Mouse (Mus musculus) CD4-positive, CD25-positive, alpha-beta regulatory T cell, adult 4 months (primary cell): ENCODE data around the gene Nol9. TPM values are rescaled to one million over a fixed set of nuclear protein-coding genes. Genes with fewer than 3 reads are reported as not detected.

Source experiments
- ATAC-seq: one replicate; pipeline ENCODE4 v1.8.0; 2017
- polyA plus RNA-seq, 2 experiments: library from polyadenylated mRNA; unstranded; fragments of 100-300 nt; shearing (Covaris generic); gene quantifications; one replicate each; pipeline ENCODE4 v1.2.1; 2017

The Nol9 gene
- polyA plus RNA-seq, 2 experiments from 2014 or later = 11.3 to 14.9 TPM

DNA sequence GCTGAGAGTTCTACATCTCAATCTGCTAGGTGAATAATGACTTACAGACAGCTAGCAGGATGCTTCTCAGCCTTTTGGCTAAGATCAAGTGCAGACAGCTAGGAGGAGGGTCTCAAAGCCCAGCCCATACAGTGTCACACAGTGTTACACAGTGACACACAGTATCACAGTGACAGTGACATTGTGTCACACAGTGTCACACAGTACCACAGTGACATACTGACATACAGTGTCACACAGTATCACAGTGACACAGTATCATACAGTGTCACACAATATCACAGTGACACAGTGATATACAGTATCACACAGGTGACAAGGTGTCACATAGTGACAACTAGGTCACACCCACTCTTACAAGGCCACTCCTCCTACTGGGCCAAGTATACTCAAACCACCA lies 28.2 kb downstream of the Nol9 start:
- ATAC-seq = no peak

DNA sequence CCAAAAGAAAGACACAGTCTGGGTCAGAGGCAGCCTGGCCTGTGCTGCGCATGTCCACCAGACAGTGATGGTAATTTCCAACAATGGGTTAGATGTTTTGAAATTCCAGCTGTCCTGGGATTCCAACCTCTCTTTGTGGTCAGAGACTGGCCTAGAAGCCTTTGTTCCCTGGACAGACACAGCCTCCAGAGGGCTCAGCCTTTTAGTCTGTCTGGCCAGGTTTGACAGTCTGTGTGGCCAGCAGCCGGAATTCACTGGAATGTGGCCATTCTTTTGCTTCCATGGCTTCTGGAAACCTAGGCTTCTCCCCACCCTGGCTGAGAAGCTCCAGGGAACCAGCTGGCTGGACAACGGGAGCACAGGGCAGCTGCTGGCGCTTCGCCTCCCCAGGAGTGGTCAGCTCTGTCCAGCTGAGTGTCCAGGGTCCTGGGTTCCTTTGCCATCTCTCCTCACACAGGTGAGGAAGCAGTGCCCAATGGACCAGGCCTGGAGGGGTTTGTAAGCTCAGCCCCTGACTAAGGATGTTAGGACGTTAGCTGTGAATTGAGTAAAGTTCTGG lies 29.1 kb downstream of the Nol9 start:
- no peak for ATAC-seq

DNA sequence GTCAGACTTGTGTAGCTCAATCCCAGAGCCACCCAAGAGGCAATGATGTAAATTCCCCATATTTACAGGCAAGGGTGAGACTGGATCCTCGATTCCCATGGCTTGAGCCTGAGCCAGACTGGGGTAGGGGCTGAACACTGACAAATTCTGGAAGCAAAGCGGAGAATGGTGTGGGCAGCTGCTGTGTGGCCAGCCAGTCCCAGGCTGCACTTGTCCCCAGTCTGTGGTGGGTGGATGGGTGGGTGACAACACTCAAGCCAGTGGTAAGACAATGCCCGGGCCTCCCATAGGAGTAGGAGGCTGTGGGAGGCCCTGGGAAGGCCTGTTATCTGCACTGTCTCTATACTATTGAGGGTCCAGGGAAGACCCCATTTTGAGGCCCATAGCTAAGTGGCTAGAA lies 30.1 kb downstream of the Nol9 start:
- no peak for ATAC-seq

DNA sequence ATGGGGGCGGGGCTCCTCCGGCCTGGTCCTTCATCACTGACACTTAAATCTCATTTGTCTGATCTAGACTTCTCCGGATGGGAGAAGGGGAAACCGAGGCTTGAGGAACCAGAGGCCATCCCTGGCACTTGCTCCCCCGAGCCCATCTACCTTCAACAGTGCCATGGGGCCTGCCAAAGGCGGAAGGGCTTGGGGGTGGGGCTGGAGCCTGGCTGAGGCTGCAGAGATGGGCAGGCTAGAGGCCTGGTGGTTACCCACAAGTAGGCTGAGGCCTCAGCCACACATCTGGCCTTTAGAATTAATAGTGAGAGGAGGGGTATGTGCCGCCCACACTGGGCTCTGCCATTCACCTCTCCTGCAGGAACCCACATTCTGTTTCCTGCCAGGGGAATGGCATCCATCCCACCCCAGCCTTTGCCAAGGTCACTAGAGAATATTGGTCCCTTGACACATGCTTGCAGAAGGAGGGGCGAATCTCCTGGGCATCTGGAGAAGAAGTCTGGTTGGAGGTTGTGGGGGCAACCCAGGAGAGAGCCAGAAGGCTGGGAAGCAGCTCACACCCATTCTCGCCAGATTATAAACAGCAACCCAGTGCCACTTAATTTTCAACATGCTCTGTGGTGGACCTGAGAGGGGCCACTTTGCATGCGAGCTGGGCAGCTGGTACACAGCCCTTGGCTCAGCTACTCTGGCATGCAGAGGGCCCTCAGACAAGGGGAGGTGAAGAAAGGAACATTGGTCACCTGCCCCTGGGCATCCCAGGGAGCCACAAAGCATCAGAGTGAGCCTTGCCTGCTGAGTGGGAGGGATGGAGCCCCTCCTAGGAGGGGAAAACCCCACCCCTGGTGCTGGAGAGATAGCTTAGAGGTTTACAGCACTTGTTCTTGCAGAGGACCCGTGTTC lies 31.6 kb downstream of the Nol9 start:
- no peak for ATAC-seq

DNA sequence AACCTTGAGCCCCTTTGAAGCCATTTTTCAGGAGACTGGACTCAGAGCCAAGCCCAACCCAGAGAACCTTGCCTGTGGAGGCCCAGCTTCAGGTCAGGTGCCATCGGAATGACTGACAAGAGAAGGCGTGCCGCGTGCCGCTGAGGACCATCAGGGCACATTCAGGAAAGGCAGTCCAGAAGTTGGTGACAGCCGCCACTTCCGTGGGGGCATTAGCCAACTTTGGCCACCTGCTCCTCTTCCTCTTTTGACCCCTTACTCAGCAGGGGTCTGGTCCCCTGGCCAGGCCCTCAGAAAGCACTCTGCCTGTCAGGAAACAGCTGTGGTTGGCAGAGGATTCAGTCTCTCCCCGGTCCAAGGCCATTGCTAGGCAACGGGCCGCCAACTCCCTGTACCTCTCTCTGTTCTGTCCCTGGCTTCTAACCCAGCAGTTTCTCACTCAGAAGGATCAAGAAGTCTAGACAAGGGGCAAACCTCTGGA lies 33.0 kb downstream of the Nol9 start, which contains the start of gene Plekhg5:
Gene Plekhg5 (plus strand): TSS at position 378 of the 481 bp plus-strand sequence.
- no peak for ATAC-seq

DNA sequence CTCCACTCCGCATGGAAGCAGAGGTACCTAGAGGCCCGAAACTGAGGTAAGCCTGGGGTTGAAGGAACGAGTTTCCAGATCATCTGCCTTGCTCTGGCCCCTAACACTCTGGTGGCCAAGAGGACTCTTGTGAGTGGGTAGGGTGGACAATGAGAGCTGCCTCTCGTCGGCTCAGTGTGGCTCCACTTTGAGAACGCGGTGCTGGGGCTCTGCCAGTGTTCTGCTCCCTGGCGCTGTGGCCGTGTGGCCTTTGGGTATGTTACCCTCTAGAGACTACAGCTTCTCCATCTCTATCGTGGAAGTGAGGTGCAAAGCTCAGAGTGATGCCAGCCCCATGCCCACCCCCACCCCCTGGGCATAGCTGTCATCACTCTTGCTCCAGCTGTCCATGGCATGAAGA lies 33.5 kb downstream of the Nol9 start:
- no peak for ATAC-seq

DNA sequence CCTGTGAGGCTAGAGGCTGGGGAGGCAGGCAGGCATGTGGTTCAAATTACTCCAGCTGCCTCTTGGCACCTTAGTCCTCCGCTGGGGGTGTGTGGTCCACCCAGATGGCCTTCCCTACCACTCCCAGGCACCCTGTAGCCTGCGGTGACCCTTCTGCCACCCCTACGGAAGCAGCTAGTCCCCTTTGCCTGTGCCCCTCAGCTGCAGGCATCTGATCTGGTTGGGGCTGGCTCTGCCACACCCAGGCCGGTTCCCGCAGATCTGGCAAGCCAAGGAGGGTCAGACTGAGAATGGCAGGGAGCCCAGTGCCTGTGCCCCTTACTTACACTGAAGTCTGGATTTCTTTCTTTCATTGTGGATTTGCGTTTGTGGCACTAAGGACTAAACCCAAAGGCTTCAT lies 34.6 kb downstream of the Nol9 start:
- no peak for ATAC-seq

DNA sequence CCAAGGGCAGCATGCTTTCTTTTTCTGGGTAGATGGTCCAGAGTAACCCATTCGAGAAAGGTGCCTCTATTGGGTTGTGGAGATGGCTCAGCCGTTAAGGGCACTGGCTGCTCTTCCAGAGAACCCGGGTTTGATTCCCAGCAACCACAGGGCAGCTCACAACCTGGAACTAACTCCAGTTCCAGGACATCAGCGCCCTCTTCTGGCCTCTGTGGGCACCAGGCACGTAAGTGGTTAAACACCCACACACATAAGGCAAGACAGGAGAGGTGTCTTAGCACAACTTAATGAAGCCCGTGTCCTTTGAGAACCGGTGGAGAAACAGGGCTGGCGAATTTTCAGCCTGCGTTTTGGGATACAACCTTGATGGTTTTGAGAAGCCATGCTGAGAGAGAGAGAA lies 35.4 kb downstream of the Nol9 start:
- ATAC-seq = no peak

DNA sequence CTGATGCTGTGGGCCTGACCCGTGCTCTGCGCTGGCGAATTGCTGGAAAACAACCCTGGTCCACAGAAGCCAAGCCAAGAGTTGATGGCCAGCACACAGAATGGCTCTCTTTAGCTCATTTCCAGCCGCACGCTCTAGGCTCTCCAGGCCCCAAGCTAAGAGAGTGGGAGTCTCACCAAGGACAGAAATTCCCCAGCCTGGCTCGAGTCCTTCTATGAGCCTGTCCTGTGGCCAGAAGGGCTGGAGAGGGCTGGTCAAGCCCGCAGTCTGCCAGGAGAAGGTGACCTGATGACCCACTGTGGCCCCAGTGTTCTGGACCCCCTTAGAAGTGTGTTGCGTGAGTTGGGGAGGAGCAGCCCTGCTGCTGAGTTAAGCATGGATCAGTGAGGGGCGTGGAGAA lies 38.1 kb downstream of the Nol9 start:
- no peak for ATAC-seq

DNA sequence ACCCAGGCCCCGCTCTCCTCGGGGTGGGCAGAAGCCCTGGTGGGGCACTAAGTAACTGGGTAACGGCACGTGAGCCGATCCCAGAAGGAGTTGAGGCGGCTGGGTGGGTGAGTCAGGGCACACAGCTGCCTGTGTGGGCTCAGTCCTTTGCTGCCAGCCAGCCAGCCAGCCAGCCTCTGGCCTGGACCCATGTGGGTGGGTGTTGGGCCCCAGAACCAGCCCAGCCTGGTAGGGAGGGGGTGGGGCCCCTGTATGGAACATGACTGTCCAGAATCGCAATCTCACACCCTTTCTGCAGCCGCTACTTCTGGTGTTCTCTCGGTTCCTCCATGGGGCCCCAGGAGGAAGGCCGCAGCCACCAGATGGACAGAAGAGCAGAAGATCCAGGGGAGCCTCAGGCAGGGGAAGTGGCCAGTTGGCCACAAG lies 39.0 kb downstream of the Nol9 start:
- ATAC-seq = no peak

DNA sequence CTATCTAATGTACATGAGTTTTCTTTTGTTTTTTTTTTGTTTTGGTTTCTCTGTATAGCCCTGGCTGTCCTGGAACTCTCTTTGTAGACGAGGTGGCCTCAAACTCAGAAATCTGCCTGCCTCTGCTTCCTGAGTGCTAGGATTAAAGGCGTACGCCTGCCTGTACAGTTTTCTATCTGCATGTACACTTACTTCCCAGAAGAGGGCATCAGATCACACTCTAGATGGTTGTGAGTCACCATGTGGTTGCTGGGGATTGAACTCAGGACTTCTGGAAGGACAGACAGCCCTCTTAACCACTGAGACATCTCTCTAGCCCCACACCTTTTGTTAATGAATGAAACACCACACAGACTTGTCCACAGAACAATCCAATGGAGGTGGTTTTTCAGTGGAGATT lies 40.1 kb downstream of the Nol9 start:
- ATAC-seq = no peak

DNA sequence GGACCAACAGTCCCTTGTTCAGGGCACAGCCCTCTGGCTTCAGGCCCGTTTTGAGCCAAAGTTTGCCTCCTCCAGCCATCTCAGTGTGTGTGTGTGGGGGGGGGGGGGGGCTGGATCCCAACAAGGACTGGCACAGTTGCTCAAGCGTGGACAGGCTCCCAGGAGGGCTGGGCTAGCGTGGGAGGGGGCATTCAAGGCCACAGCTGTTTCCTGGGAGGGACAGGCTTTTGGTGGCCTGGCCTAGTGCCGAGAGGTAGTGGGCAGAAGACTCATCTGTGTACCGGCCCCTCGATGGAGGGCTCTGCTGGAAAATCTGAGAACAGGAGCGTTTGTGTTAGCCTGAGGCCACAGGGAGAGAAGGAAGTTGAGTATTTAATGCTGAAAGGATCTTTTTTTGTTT lies 40.8 kb downstream of the Nol9 start:
- ATAC-seq = no peak

DNA sequence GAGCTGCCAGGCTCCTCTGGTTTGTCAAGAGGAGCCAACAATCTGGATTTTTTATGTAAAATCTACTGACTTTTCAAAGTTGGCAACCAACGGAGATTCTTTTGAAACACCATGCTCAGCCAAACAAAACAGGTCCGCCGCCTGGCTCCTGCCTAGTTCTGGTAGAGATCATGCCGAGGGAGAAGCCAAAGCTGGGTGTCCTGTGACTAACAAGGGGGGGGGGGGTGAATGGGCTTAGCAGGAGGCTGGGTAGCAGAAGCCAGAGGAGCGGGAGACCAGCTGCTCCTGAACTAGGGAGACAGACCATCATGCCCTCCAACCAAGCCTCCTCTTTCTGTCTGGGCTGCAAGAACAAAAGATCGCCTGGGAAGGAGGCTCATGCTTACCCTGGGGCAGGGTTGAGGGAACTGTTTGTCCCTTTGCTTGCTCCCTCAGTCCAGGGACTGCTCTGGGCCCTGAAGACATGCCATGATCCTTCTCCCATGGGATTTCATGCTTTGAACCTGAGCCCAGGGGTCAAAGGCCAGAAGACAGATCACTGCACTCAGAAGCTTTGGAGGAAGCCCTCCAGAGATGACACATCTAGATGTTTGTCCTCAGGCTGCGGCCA lies 44.6 kb downstream of the Nol9 start:
- ATAC-seq = no peak

DNA sequence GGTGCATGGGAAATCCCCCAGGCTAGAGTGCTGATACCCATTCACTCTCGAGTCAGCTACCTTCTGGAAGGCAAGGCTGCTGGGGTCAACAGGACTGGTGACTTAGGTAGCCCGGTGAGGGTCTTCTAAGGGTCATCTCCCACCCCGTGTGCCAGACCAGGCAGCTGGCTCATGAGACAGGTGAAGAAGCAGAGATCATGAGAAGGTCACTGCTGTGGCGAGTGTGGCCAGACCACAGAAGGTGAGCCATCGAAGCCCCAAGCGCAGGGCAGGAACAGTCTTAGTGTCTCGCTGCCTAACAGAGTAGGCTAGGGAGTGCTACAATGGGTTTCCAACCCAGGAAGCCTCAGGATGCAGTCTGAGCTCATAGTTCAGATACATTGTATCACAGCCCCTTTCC lies 45.5 kb downstream of the Nol9 start:
- ATAC-seq = no peak

DNA sequence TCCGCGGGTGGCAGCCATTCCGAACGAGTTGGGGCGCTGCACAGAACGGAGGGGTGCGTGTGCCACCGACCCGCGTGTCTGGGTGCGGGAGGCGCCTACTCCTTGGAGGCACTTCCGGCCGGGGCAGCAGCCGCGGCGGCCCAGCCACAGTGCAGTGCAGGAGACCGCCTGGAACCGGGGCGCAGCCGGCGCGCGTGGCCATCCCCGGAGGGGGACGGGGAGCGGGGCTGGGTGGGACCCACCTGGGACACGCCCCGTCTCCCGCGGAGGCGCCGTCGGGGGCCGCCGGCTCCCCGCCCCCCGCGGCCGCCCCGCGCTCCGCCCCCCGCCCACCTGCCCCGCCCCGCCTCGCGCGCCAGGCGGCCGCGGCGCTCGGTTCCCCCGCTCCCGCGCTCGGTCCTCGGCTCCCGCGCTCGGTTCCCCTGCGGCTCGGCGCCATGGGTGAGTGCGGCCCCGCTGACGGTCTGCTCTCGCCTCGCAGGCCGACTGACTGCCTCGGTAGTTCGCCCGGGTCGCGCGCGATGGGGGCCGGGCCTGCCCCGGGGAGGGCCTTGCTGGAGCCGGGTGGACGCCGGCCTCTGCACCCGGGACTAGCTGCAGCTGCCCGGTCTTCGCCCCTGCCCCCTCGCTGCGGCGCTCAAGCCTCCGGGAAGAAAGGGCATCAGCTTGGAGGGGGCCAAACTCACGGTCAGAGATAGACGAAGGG lies 47.5 kb downstream of the Nol9 start:
- ATAC-seq = peak; percentile 82

DNA sequence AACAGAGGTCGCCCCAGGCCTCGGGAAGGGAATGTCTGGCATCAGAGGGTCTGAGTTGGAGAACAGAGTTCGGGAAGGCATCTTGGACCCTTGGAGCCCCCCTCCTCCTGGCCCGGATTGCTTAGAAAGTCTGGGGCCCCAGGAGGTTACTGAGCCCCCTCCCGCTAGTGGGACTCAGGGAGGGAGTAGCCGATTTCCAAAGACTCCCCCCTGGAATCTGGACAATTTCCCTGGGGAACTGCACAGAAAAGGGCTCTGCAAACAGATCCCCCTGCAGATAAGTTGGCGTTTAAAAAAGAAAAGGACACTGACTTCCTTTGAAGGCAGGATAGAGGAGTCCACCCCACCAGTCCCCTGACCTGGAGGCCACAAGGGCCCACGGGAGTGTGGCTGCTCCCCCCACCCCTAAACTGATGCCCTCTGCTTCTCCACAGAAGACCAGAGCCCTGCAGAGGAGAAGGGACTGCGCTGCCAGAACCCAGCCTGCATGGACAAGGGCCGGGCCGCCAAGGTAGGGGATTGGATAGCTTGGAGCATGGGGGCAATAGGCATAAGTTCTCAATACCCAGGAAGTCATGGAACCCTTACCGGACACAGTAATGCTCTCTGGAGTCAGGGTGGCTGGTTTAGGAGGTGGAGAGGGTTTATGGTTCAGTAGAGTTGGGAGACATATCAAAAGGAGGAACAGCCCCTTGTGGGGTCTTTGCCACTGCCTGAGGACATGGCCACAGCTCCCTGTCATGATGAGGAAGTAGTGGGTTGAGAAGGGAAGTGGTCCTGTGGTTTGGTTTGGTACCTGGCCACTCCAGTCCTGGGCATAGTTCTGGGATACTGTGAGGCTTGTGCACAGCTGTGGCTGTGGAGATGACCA lies 48.3 kb downstream of the Nol9 start:
- no peak for ATAC-seq

DNA sequence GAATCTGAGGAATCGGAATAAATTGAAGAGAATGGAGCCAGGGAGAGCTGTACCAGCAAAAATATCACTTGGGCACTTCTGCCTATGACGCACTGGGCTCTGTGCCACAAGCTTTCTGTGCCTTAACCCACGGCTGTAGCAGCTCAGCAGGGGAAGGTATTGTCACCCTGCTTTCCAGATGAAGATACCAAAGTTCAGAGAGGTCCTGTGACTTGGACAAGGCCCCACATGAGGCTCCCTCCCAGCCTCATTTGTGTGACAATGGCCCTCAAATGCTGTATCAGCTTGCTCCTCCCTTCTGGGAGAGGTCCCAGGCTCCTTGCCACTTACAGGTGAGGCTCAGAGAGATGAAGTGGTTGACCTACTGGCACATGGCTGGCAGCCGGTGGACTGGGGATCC lies 49.0 kb downstream of the Nol9 start:
- ATAC-seq = no peak

DNA sequence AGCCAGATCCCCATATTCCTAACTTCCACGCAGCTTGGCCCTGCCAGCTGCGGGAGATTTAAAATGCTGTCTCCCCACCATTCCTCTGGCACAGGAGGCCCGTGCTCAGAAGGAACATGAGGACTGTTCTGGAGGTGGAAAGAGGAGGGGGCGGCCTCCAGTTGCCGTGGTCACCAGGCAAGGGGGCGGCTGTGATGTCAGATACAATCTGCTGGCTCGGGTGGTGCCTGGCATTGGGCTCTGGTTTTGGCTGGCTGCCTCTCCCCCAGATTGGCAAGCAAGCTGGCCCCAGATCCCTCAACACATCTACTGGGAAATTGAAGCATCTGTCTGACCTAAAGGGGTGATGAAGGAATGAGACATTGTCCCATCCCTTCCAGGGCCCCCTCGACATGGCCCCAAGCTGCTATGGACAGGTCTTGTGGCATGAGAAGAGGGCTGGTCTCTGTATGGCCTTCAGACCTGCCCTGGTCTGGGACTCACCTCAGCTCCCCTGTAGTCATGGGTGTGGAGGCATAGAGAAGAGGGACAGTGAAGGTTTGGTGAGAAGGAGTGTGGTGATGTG lies 49.5 kb downstream of the Nol9 start:
- no peak for ATAC-seq

DNA sequence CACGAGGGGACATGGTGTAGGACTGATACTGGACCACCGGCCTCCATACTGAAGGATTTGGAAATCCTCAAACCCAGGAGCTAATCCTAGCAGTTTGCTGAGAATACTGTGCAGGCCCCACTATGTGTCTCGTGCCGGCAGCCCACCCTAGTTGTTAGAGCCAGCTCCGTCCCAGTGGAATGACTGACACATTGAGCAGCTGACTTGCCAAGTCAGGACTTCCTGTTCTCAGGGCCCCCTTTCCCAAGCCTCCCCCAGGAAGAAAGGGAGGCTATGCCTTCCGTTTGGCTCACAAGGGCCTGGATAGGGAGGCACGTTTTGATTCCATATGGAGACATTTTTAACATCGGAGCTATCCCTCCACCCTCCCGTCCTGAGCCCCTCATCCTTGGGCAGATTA lies 51.1 kb downstream of the Nol9 start:
- no peak for ATAC-seq

DNA sequence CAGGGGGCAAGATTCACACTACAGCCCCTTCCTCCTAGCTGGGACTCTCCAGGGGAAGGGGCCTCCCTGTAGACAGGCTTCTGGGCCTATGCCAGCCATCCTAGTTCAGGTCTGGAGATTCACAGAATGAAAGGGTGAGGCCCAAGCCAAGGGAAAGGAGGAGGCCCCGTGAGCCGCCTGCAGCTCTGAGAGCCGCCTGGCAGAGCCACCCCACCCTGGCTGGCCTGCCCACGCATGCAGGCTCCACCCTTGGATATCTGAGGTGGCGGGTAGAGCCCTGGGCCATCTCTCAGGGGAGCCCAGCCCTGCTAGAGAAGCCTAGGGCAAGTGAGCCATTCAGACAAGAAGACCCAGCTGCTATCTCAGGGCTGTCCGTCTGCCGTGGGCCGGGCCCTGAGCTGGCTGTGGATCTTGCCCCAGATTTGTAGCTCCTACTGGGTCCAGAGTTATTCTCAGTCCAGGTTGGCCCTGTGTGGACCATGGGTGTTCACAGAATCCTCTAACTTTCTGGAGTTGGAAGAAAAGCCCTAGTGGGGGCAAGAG lies 53.7 kb downstream of the Nol9 start:
- ATAC-seq = no peak

DNA sequence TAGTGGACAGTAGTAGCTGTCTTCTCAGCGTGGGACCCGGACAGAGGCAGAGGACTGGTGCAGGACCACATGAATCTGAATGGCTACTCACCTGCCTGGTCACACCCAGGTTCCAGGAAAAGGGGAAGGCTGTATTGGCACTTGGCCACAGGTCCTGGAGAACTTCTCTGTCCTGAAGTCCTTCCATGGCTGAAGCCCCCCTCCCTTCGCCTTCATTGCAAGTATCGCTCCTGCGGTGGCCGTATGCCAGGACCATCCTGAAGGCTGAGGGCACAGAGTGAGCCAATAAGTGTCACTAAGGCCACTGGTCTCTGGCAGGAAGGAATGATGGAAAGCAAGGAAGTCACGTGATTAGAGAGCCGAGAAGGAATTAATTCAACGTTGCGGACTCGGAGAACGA lies 55.1 kb downstream of the Nol9 start:
- no peak for ATAC-seq
